Mouse (Mus musculus) bone marrow macrophage, adult 2 months (primary cell): ENCODE data around the gene Glb1l3.

Source experiments
- CTCF ChIP-seq: IDR thresholded peaks from 2 replicates; pipeline ENCODE4 v1.5.1; 2012; ENCODE audit warnings: low read depth, mild to moderate bottlenecking, low read length, moderate library complexity
- POLR2A ChIP-seq: IDR thresholded peaks from 2 replicates; pipeline ENCODE4 v1.6.1; 2012; ENCODE audit warnings: mild to moderate bottlenecking, low read depth, low read length, borderline replicate concordance

DNA sequence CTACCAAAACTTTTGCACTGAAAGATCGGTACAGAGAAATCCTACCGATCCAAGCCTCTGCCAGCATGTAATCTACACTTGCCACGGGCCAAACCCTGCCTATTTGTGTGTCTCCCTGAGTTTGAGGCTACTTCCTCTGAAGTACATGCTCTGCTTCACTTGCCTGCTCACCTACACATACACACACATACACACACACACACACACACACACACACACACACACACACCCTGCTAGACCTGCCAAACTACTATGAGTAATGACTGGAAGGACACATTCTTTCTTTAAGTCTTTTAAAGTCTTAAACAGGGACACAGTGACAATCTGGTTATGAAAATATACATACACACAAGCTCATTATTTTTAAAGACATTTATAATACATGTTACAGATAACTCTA is 62.5 kb downstream of the Glb1l3 start:
- TF ChIP-seq POLR2A (no peak), CTCF (no peak)
